Mouse (Mus musculus): ENCODE results near the gene Zfp827.
A peak's percentile ranks its signal among the peaks of the same experiment; 100 is the strongest.

The Zfp827 gene

GRCm38 (mm10) chr8:79155556-79156161 lies 127.4 kb downstream of the Zfp827 start:
- DNase-seq (ENCODE audit: low read depth, low spot score) = no peak

- no peak for DNase-seq (ENCODE audit: low read depth, low spot score)
These were observed 129.1 kb downstream of the Zfp827 start for GRCm38 (mm10) chr8:79157366-79157765.

GRCm38 (mm10) chr8:79158357-79158756 lies 130.1 kb downstream of the Zfp827 start:
- no peak for DNase-seq (ENCODE audit: low read depth, low spot score)

GRCm38 (mm10) chr8:79159397-79159796 lies 131.2 kb downstream of the Zfp827 start:
- DNase-seq (ENCODE audit: low read depth, low spot score) = no peak

GRCm38 (mm10) chr8:79160302-79160701 lies 132.1 kb downstream of the Zfp827 start:
- DNase-seq (ENCODE audit: low read depth, low spot score) = no peak

GRCm38 (mm10) chr8:79161172-79161778 lies 133.0 kb downstream of the Zfp827 start:
- DNase-seq (ENCODE audit: low read depth, low spot score) = peak; percentile 55

GRCm38 (mm10) chr8:79162533-79163308 lies 134.5 kb downstream of the Zfp827 start:
- DNase-seq (ENCODE audit: low read depth, low spot score) = peak; percentile 16

GRCm38 (mm10) chr8:79164336-79164735 lies 136.1 kb downstream of the Zfp827 start:
- DNase-seq (ENCODE audit: low read depth, low spot score) = no peak

GRCm38 (mm10) chr8:79165276-79165675 lies 137.0 kb downstream of the Zfp827 start:
- no peak for DNase-seq (ENCODE audit: low read depth, low spot score)

GRCm38 (mm10) chr8:79173606-79174005 lies 145.4 kb downstream of the Zfp827 start:
- DNase-seq (ENCODE audit: low read depth, low spot score) = no peak

GRCm38 (mm10) chr8:79175991-79176390 lies 147.8 kb downstream of the Zfp827 start:
- DNase-seq (ENCODE audit: low read depth, low spot score) = no peak

GRCm38 (mm10) chr8:79179678-79180077 lies 151.4 kb downstream of the Zfp827 start:
- DNase-seq (ENCODE audit: low read depth, low spot score) = no peak

- DNase-seq (ENCODE audit: low read depth, low spot score) = no peak
These were observed 157.3 kb downstream of the Zfp827 start for GRCm38 (mm10) chr8:79185488-79185887.

- DNase-seq (ENCODE audit: low read depth, low spot score) = no peak
These were observed 161.8 kb downstream of the Zfp827 start for GRCm38 (mm10) chr8:79190071-79190470.

GRCm38 (mm10) chr8:79196481-79196880 lies 168.2 kb downstream of the Zfp827 start:
- no peak for DNase-seq (ENCODE audit: low read depth, low spot score)

GRCm38 (mm10) chr8:79198675-79199074 lies 170.4 kb downstream of the Zfp827 start:
- DNase-seq (ENCODE audit: low read depth, low spot score) = no peak

- no peak for DNase-seq (ENCODE audit: low read depth, low spot score)
These were observed 173.4 kb downstream of the Zfp827 start for GRCm38 (mm10) chr8:79201446-79202147.

- DNase-seq (ENCODE audit: low read depth, low spot score) = no peak
These were observed 178.7 kb downstream of the Zfp827 start for GRCm38 (mm10) chr8:79206895-79207294.

GRCm38 (mm10) chr8:79208181-79208580 lies 179.9 kb downstream of the Zfp827 start:
- DNase-seq (ENCODE audit: low read depth, low spot score) = no peak

GRCm38 (mm10) chr8:79208691-79209640 lies 180.7 kb downstream of the Zfp827 start:
- no peak for DNase-seq (ENCODE audit: low read depth, low spot score)

Data from A20 (cell line).